Mouse (Mus musculus) adrenal gland, adult 18-20 months (tissue): ENCODE results near the gene Cnmd. TPM values are rescaled to one million over a fixed set of nuclear protein-coding genes. Genes with fewer than 3 reads are reported as not detected.

Experiments used
- DNase-seq, 2 experiments: peaks; one replicate each; pipeline ENCODE4 v3.0.0; 2021 to 2022; ENCODE audit warnings: low spot score in 2 of 2
- total RNA-seq, 2 experiments: library from RNA; stranded (reverse); gene quantifications; 1 replicate in 1 of 2; 2 replicates in 1 of 2; pipeline ENCODE4 v1.2.3; 2021

Cnmd gene
- total RNA-seq, 2 experiments from 2014 or later = 0.93 to 2.0 TPM

DNA sequence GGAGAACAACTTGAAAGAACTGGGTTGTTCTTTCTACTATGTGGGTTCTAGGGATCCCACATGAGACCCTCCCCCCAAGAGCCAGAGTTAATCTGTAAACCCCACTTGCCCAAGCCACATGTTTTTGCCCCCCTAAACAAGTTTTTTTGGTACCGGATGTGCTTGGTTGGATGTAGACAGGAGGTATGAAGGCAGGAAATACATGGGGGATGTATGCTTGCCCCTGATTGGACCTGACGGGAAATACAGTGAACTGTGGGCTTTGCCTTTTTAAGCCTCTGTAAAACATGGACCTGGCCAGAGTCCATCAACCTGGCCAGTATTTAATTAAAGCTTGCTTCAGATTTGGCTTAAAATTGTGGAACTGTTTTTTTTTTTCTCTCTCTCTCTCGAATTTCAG, 12.3 kb downstream of the Cnmd start:
- no peak for DNase-seq

DNA sequence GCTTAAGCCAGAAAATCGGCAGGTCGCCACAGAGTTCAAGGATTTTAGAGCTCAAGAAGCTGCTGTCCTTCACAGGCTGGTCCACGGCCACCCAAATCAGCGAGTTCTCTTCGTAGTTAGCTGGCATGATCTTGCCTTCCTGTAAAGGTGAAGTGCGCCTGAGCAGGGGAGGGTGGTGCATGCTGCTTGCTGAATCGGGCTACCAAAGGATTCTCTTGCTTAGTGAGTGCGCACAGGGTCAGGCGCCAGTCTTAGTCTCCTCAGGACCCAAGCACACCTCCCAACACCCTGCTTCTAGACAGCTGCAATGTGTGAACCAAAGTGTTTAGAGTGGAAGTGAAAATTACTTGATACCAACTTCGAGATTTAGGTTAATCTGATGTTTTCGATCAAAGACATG, 16.6 kb downstream of the Cnmd start:
- no peak for DNase-seq

- no peak for DNase-seq
Observed at GRCm38 (mm10) chr14:79642063-79642462, 19.9 kb downstream of the Cnmd start.

DNA sequence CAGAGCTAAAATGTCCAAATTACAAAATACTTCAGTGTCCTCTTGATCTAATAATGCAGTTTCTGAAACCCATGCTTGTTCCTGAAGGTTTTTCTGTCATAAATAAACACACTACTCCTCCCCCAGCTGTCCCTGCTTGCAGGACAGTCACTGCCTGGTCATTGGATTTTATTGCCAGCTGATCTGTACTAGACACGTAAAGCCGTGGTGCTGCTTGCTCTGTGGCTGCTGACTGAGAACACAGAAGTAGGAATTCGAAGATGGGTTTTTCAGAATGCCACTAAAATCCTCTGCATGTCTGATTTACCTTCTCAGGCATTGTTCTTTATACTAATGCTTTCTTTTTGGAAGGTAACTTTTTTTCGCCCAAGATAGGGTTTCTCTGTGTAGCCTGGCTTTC, 25.2 kb downstream of the Cnmd start:
- no peak for DNase-seq

GRCm38 (mm10) chr14:79633196-79633595, 28.8 kb downstream of the Cnmd start:
- DNase-seq = no peak

GRCm38 (mm10) chr14:79632330-79632729, 29.6 kb downstream of the Cnmd start:
- DNase-seq = no peak

GRCm38 (mm10) chr14:79621143-79621542, 40.8 kb downstream of the Cnmd start:
- DNase-seq = no peak

- DNase-seq = no peak
Observed at GRCm38 (mm10) chr14:79619802-79620201, 42.2 kb downstream of the Cnmd start.

DNA sequence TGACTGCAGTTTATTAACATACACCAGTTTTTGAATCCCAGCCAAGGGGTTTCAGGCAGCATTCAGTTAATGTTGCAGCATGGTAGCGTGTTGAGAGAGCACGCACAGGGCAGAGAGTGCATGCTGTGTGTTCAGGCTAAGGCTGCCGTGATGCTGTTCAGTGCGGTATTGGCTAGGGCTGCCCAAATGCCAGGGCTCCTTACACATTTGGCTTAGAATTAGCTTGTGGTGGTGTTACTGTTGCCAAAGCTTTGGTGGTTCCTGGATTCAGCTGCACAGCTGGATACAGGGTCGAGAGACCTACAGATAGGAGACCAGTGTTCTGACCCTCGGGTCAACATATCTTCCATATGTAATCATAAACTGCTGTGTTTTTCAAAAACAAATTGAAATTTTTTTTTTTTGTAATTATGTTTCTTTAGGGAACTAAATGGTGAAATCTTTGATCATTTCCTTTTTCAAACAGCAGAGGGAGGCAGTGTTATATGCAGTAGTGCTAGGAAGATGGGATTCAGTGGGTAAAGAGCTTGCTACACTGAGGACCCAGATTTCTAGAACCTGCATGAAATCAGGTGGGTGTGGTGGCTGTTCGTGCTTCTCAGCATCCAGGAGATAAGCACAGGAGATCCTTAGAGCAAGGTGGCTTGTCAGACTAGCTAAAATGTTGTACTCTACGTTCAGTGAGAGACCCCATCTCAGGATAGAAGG, 44.7 kb downstream of the Cnmd start:
- DNase-seq = no peak

GRCm38 (mm10) chr14:79608286-79608685, 53.7 kb downstream of the Cnmd start:
- no peak for DNase-seq

DNA sequence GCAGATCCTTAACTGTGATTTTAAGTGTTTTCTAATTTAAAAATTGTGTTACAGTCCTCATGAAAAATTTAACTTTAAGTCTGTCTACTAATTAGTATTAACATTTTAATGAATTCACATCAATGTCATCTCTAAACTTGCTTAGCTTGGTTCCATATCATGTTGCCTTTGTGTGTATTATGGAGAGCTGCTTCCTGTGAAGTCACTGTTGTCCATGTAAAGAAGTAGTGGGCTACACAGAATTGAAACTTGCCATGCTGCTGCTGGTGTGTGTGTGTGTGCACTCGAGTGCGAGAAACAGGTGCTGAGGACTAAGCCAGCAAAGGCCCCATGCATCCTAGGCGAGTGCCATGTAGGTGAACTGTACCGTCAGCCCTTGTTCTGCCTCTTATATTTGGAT, 54.6 kb downstream of the Cnmd start:
- no peak for DNase-seq

DNA sequence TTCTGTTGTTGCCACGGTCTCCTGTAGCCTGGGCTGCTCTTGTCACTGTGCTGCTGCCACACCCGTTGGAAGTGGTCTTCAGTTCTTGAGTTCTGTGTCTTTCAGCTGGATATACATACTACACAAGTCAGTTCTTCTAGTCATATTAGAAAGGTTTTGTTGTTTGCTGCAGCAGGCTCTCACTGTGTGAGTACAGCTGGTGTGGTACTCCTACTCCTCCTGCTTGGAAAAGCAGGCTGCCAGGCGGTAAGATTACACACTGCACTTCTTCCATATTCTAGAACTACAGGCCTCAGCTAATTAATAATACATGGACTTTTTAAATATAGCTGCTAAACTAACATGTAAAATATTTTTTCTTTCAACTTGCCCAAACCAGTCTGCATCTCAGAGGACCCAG, 55.1 kb downstream of the Cnmd start:
- no peak for DNase-seq

DNA sequence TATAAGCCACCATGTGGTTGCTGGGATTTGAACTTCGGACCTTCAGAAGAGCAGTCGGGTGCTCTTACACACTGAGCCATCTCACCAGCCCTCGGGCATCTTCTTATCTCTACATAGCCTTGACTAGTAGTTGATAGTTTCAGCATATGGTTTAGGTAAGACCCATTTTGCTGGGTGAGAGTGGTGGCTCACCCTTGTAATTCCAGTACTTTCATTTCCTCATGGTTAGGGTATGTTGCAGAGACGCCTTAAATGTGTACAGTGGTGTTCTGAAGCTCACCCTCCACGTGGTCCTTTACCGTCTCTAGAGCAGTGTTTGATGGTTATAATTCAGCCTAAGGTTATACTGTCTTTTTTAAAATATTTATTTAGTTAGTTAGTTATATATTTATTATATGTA, 55.6 kb downstream of the Cnmd start:
- no peak for DNase-seq

DNA sequence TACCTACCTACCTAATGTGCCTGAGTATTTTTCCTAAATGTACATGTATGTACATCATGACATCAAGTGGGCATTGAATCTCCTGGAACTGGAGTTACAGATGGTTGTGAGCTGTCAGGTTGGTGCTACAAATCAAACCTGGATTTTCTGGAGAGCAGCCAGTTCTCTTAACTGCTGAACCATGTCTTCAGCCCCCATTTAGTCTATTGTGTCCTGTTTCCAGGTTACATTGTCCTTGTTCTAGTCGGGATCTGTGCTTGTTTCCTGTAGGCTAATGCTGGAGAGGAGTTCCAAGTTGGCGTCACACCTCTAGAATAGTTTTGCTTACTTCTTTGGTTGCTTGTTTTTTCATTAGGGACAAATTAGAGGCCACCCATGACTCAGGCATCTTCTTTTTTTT, 56.1 kb downstream of the Cnmd start:
- no peak for DNase-seq

DNA sequence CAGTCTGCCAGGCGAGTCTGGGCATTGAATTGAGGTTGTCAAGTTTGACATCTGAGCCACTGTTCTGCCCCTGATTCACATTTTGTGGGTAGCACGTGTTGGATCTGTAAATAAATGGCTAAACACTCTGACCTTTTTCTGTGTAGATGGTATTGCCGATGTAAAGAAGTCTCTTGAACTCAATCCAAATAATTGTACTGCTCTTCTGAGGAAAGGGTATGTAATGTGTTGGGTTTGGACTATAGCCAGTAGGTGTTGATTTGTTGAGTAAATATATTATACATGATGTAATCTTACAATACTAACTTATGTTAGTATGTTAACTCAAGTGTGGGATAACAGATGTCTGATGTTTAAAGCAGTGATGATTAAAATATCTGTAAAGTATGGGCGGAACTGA, 65.4 kb downstream of the Cnmd start:
- no peak for DNase-seq

GRCm38 (mm10) chr14:79594069-79594468, 67.9 kb downstream of the Cnmd start:
- no peak for DNase-seq

DNA sequence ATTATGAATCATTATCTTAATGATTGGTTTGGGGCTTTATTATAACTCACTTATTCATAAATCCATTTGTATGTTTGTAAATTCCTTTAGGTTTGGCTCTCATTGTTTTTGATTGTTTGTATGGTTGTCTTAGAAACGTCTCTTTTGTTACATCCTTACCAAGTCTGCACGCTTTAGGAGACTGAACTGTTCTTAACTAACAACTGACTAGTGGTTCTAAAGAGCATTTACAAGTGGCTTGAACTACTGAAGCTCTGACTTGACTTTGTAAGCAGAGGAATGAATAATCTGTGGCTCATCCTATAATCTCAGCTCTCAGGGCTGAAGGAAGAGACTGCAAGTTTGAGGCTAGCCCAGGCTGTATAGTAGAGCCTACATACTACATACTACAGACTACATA, 70.4 kb downstream of the Cnmd start:
- DNase-seq = no peak

GRCm38 (mm10) chr14:79590916-79591315, 71.1 kb downstream of the Cnmd start:
- no peak for DNase-seq

- no peak for DNase-seq
Observed at GRCm38 (mm10) chr14:79589401-79589800, 72.6 kb downstream of the Cnmd start.

GRCm38 (mm10) chr14:79588534-79588951, 73.4 kb downstream of the Cnmd start:
- DNase-seq = no peak

GRCm38 (mm10) chr14:79587852-79588229, 74.1 kb downstream of the Cnmd start:
- DNase-seq = no peak
